Mouse (Mus musculus) gastrocnemius, postnatal 10 days (tissue): ENCODE data around the gene Eno2. TPM values are rescaled to one million over a fixed set of nuclear protein-coding genes. Genes with fewer than 3 reads are reported as not detected.

ENCODE experiments used
- microRNA-seq, 2 experiments: library from miRNA; unstranded; fragments of <30 nt; microRNA quantifications; one replicate each; pipeline ENCODE4 v1.2.0; 2021
- total RNA-seq, 2 experiments: library from RNA; stranded (reverse); gene quantifications; 2 replicates each; pipeline ENCODE4 v1.2.3; 2021

Gene Eno2
- total RNA-seq, 2 experiments from 2014 or later, result 2.9 to 6.5 TPM

Small RNA genes within 50 kb of the gene (microRNA-seq; reads per million reads assigned to microRNA genes)
- gene Mir141 (0 to 1.3 reads per million in 2 experiments), gene Mir200c (9.8 to 10.2 reads per million in 2 experiments)

Other genes with a start within 250 kb of the Eno2 start
- 10 to 100 TPM; 43.3 to 51.5 TPM for gene C1s1, start 227.3 kb downstream of the Eno2 start, total RNA-seq
- 1 to 10 TPM; 1.9 to 2.0 TPM for gene C1rb, start 199.4 kb downstream of the Eno2 start, total RNA-seq
- gene C1s2, start 133.6 kb downstream of the Eno2 start, total RNA-seq, result 1 to 10 TPM in 1 of 2 experiments, under 1 TPM in 1; 0.68 to 1.1 TPM
- gene Lpcat3, start 106.6 kb downstream of the Eno2 start, total RNA-seq, result 10 to 100 TPM; 28.2 to 41.3 TPM
- gene Emg1, start 57.5 kb downstream of the Eno2 start, total RNA-seq, result 10 to 100 TPM; 61.0 to 62.5 TPM
- 100 to 1,000 TPM; 205 to 206 TPM for gene Phb2, start 57.3 kb downstream of the Eno2 start, total RNA-seq
- gene Ptpn6, start 31.0 kb downstream of the Eno2 start, total RNA-seq, result 1 to 10 TPM; 1.8 to 3.8 TPM
- gene Grcc10, start 28.3 kb downstream of the Eno2 start, total RNA-seq, result 100 to 1,000 TPM; 213 to 226 TPM
- gene Gm45234, start 13.7 kb downstream of the Eno2 start, total RNA-seq, result not detected
- 10 to 100 TPM; 37.6 to 46.7 TPM for gene Atn1, start 13.1 kb downstream of the Eno2 start, total RNA-seq
- not detected for gene Lrrc23, start 10.1 kb upstream of the Eno2 start, total RNA-seq
- 1 to 10 TPM; 3.5 to 6.5 TPM for gene Spsb2, start 39.0 kb upstream of the Eno2 start, total RNA-seq
- 1,000 to 10,000 TPM; 2,520 to 2,805 TPM for gene Tpi1, start 44.6 kb upstream of the Eno2 start, total RNA-seq
- 10 to 100 TPM; 66.2 to 66.4 TPM for gene Usp5, start 59.8 kb upstream of the Eno2 start, total RNA-seq
- 10 to 100 TPM; 13.5 to 14.3 TPM for gene Cdca3, start 59.9 kb upstream of the Eno2 start, total RNA-seq
- 1 to 10 TPM; 8.4 to 9.4 TPM for gene Gnb3, start 70.6 kb upstream of the Eno2 start, total RNA-seq
- gene P3h3, start 88.1 kb upstream of the Eno2 start, total RNA-seq, result 10 to 100 TPM; 33.3 to 41.5 TPM
- 1 to 10 TPM in 1 of 2 experiments, under 1 TPM in 1; 0.38 to 1.1 TPM for gene Gpr162, start 94.3 kb upstream of the Eno2 start, total RNA-seq
- gene Cd4, start 118.5 kb upstream of the Eno2 start, total RNA-seq, result 1 to 10 TPM in 1 of 2 experiments, under 1 TPM in 1; 0.61 to 2.1 TPM
- gene Lag3, start 142.0 kb upstream of the Eno2 start, total RNA-seq, result under 1 TPM; 0.56 to 0.68 TPM
- gene Ptms, start 150.4 kb upstream of the Eno2 start, total RNA-seq, result 100 to 1,000 TPM; 273 to 298 TPM
- 100 to 1,000 TPM; 252 to 255 TPM for gene Mlf2, start 161.7 kb upstream of the Eno2 start, total RNA-seq
- 100 to 1,000 TPM in 1 of 2 experiments, 10 to 100 TPM in 1; 99.9 to 105 TPM for gene Cops7a, start 195.9 kb upstream of the Eno2 start, total RNA-seq
- under 1 TPM; 0.61 TPM for gene Pianp, start 227.0 kb upstream of the Eno2 start, total RNA-seq
- gene Zfp384, start 239.5 kb upstream of the Eno2 start, total RNA-seq, result 10 to 100 TPM; 21.9 to 27.4 TPM